Mouse (Mus musculus) cerebellum, adult 2 months (tissue): ENCODE data around the gene Thsd7b.

Source experiments
- CTCF ChIP-seq: fragments of 200-500 bp; IDR thresholded peaks from 2 replicates; pipeline ENCODE4 v1.5.1; 2011; ENCODE audit warnings: low read depth, mild to moderate bottlenecking, control low read depth, low read length, moderate library complexity, borderline replicate concordance; ENCODE audit not compliant: insufficient read depth
- POLR2A ChIP-seq: fragments of 200-500 bp; IDR thresholded peaks from 2 replicates; pipeline ENCODE4 v1.6.1; 2011; ENCODE audit warnings: low read length, control low read depth, borderline replicate concordance; ENCODE audit not compliant: insufficient read depth

DNA sequence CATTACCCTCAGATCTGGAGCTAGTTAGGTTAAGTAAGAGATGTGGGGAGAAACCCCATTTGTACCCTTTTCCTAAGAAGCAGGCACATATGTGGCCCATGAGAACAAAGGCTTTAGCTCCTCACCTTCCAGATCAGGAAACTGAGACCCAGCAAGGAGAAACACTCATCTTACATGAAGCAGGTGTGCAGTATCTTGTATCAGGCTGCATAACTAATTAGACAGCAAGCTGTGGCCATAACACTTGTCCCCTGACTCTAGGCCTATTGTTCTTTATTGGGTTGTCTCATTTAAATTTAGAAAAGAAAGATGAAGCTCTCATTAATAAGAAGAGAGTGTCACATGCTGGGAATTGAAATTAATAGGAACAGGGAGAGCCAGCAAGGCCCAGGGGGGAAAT lies 91.7 kb downstream of the Thsd7b start:
- no peak for TF ChIP-seq CTCF
- TF ChIP-seq POLR2A = no peak
